Mouse (Mus musculus) lung, embryonic 14.5 days (tissue): ENCODE data around the gene Mgat4d. TPM values are rescaled to one million over a fixed set of nuclear protein-coding genes. Genes with fewer than 3 reads are reported as not detected.
A peak's percentile ranks its signal among the peaks of the same experiment; 100 is the strongest.

Experiments
- ATAC-seq: fragments of 200-750 bp; cut with Nextera tagmentation; 2 replicates; pipeline ENCODE4 v1.8.0; 2017; ENCODE audit warnings: mild to moderate bottlenecking, moderate TSS enrichment, moderate library complexity; ENCODE audit not compliant: insufficient read depth
- DNase-seq: peaks from one replicate; pipeline ENCODE4 v3.0.0-alpha.2; 2015
- H3K27ac ChIP-seq: fragments of 300-500 bp; sonication (generic); 2 replicates; pipeline ENCODE4 v1.5.1; 2014; ENCODE audit warnings: low read depth, mild to moderate bottlenecking, moderate library complexity
- H3K27me3 ChIP-seq: fragments of 300-500 bp; sonication (generic); 2 replicates; pipeline ENCODE4 v1.6.1; 2014; ENCODE audit warnings: low read length, control low read depth; ENCODE audit not compliant: insufficient read depth
- H3K36me3 ChIP-seq: fragments of 300-500 bp; sonication (generic); 2 replicates; pipeline ENCODE4 v1.6.1; 2014; ENCODE audit warnings: control low read depth; ENCODE audit not compliant: insufficient read depth
- H3K4me1 ChIP-seq: fragments of 300-500 bp; sonication (generic); 2 replicates; pipeline ENCODE4 v1.6.1; 2014; ENCODE audit warnings: antibody characterized with exemption, control low read depth; ENCODE audit not compliant: insufficient read depth
- H3K4me2 ChIP-seq: fragments of 300-500 bp; sonication (generic); 2 replicates; pipeline ENCODE4 v1.6.1; 2014; ENCODE audit warnings: mild to moderate bottlenecking
- H3K4me3 ChIP-seq: fragments of 300-500 bp; sonication (generic); 2 replicates; pipeline ENCODE4 v1.5.1; 2014; ENCODE audit warnings: low read depth, low read length
- H3K9ac ChIP-seq: fragments of 300-500 bp; sonication (generic); 2 replicates; pipeline ENCODE4 v1.6.1; 2014
- H3K9me3 ChIP-seq: fragments of 300-500 bp; sonication (generic); 2 replicates; pipeline ENCODE4 v1.6.1; 2016; ENCODE audit warnings: low read depth, low read length, control low read depth
- CTCF ChIP-seq: IDR thresholded peaks from 2 replicates; pipeline ENCODE4 v1.5.1; 2016; ENCODE audit warnings: antibody characterized with exemption, low read depth
- WGBS: fragments of 180-500 bp; shearing (Covaris S2); extraction: QIAGEN DNeasy Blood & Tissue Kit; methylation state at CpG from one replicate; pipeline ENCODE4 v1.1.7; 2014; 5-methylcytosine and 5-hydroxymethylcytosine counted together
- polyA plus RNA-seq: library from polyadenylated mRNA; unstranded; fragments of >200 nt; fragmentation: Nextera tagmentation; extraction: Ambion mirVana; gene quantifications from 2 replicates; pipeline ENCODE4 v1.2.1, GENCODE M21; 2014

Gene Mgat4d
- polyA plus RNA-seq, 1 experiment from 2014 or later: not detected

DNA sequence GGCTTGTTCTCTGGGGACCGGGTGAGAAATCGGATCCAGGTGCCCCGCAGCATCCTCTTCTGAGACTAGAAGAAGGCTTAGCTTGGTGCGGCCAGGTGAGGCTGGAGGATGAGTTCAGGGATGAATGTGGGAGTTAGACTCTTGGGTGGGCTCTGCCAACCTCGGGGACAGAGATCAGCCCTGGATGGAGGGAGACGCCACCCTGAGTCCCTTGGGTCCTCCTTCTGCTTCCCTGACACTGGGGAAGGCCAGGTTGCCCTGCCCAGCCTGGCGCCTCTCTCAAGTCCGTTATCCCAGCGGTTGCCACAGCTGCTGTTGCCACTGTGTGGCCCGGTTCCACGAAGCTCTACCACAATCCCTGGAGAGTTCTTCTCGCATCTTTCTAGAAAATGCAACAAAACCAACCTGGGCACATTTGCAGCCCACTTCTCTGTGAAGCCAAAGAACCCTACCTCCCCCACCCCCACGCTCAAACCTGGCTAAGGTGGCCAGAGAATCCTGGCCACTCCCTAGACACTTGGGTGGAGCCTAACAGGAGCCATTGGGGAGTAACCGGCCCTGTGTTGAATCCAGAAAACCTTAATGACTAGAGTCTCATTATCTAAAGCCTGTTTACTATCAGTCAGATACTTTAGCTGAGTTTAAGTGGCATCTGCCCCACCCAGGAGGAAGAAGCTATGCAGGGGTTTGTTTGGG lies 41.9 kb downstream of the Mgat4d start:
- ATAC-seq: no peak; the same call in 1 of the 2 replicates
- 7% methylated on average over 14 of the region's 14 CpGs for WGBS

DNA sequence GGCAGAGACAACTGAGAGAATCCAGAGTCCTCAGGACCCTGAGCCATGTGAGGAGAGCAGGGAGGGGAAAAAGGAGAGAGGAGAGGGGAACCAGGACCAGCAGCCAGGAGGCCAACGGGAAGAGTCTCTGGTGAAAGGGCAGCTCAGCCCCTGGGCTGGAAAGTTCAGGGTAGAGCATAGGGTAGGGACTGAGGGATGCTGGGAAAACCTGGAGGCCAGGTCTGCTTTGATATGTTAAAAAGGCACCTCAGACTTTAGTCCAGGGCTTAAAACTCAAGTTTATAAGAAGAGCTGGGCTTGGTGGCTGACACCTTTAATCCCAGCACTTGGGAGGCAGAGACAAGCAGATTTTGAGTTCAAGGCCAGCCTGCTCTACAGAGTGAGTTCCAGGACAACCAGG lies 44.2 kb downstream of the Mgat4d start:
- no peak for DNase-seq
- H3K9ac ChIP-seq: no peak overlapping the region
- H3K4me1 ChIP-seq: no peaks in the 10 kb centered on the region
- TF ChIP-seq CTCF: no peak
- no peaks in the 10 kb centered on the region for H3K36me3 ChIP-seq
- H3K9me3 ChIP-seq: no peaks in the 10 kb centered on the region
- no peak overlapping the region for H3K4me2 ChIP-seq
- H3K4me3 ChIP-seq: no peak overlapping the region
- WGBS: 65% methylated on average over 1 of the region's 1 CpGs
- peaks cover 29% of the 10 kb centered on the region for H3K27me3 ChIP-seq
- H3K27ac ChIP-seq: no peak overlapping the region
- no peak for ATAC-seq

More for the DNA sequence above, 41.9 kb downstream of the Mgat4d start:
- DNase-seq: no peak
- no peaks in the 10 kb centered on the region for H3K36me3 ChIP-seq
- peak overlapping the region; percentile 71 for H3K4me2 ChIP-seq
- H3K27me3 ChIP-seq: peaks cover 29% of the 10 kb centered on the region
- no peak overlapping the region for H3K27ac ChIP-seq
- peak overlapping the region; percentile 40 for H3K4me3 ChIP-seq
- H3K4me1 ChIP-seq: no peaks in the 10 kb centered on the region
- H3K9ac ChIP-seq: peak overlapping the region; percentile 29; the same call in 1 of the 2 replicates
- no peaks in the 10 kb centered on the region for H3K9me3 ChIP-seq
- no peak for TF ChIP-seq CTCF

DNA sequence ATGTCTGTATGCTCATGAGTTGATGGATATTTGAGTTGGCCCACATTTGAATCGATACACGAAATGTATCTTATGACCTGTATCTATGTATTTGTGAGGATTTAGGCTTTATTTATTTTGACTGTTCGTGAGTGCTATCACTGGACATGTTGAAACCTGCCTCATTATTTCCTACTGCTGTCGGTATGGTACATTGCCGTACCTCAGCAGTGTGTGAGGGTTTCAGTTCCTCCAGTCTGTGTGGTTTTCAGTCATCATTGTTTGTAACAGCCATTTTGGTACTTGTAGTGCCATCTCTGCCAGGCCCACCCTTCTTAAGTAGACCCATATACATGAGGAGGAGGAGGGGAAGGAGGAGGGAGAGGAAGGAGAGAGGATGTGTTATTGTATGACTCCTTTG lies 46.1 kb downstream of the Mgat4d start:
- H3K4me1 ChIP-seq: no peaks in the 10 kb centered on the region
- TF ChIP-seq CTCF: no peak
- H3K27ac ChIP-seq: no peak overlapping the region
- no peak overlapping the region for H3K4me3 ChIP-seq
- WGBS: 86% methylated on average over 5 of the region's 5 CpGs
- H3K27me3 ChIP-seq: peaks cover 19% of the 10 kb centered on the region
- H3K36me3 ChIP-seq: no peaks in the 10 kb centered on the region
- no peak for ATAC-seq
- H3K4me2 ChIP-seq: no peak overlapping the region
- H3K9ac ChIP-seq: no peak overlapping the region
- no peak for DNase-seq
- no peaks in the 10 kb centered on the region for H3K9me3 ChIP-seq

DNA sequence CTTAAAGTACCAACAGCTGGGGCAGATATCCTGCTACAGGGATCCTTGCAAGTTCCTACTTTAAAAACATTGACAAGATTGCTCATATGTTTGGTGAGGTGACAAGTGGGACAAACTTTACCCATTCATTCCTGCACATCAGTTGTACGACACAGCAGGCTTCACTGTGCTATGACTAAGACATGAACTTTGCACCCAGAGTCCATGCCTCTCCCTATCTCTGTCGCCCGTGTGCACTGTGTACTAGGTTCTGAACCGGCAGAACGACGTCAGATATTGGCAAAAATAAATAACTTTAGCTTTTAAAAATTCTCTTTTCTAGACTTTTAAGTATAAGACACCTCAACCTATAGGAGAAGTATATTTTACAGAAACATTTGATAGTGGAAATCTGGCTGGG lies 48.4 kb downstream of the Mgat4d start:
- Histone ChIP-seq H3K27me3 (no peaks in the 10 kb centered on the region), H3K4me1 (no peaks in the 10 kb centered on the region), H3K4me3 (no peak overlapping the region), H3K36me3 (no peaks in the 10 kb centered on the region), H3K27ac (no peak overlapping the region), H3K9me3 (no peaks in the 10 kb centered on the region), H3K4me2 (no peak overlapping the region), H3K9ac (no peak overlapping the region)
- 77% methylated on average over 6 of the region's 6 CpGs for WGBS
- ATAC-seq: no peak
- no peak for TF ChIP-seq CTCF
- no peak for DNase-seq

DNA sequence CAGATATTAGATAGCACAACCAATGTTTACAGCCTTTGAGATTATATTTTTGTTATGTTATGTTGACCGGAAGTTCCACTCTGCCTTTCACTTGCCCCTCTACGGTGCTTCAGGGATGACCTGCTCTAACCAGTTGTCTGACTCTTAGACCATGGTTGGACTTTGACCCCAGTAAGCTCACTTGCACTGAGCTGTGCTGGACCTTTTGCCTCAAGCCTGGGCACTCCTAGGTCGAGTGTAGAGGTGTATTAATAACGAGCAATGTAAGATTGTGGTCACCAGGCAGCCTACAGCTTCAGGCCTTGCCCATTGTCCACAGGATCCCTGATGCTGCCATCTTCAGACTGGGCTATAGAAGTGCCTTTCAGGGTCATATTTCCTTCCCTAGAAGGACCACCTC lies 49.5 kb downstream of the Mgat4d start:
- H3K27ac ChIP-seq: no peak overlapping the region
- ATAC-seq (no peak), DNase-seq (no peak)
- no peaks in the 10 kb centered on the region for H3K27me3 ChIP-seq
- WGBS: 64% methylated on average over 4 of the region's 4 CpGs
- no peak overlapping the region for H3K9ac ChIP-seq
- H3K4me1 ChIP-seq: no peaks in the 10 kb centered on the region
- H3K9me3 ChIP-seq: no peaks in the 10 kb centered on the region
- no peak for TF ChIP-seq CTCF
- no peak overlapping the region for H3K4me2 ChIP-seq
- H3K4me3 ChIP-seq: no peak overlapping the region
- no peaks in the 10 kb centered on the region for H3K36me3 ChIP-seq

DNA sequence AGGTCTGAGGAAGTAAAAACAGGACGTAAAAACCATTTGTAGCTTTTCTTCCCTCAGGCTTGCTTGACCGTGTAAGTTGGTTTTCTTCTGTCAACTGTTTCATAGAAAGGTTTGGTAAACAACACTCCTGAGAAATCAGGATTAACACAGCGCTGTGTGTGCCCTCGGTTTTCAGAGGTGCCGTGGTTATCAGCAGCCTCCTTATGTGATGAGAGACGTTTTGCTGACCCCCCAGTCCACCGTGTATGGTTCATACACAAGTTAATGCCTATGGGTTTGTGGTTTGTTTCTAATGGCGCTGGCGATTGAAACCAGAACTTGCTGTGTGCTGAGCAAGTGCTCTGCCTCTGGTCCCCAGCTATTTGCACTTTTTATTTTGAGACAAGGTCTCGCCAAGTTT lies 57.3 kb downstream of the Mgat4d start:
- 46% methylated on average over 10 of the region's 10 CpGs for WGBS
- H3K27ac ChIP-seq: no peak overlapping the region
- no peaks in the 10 kb centered on the region for H3K4me1 ChIP-seq
- H3K4me2 ChIP-seq: no peak overlapping the region
- DNase-seq (no peak), ATAC-seq (no peak)
- H3K27me3 ChIP-seq: no peaks in the 10 kb centered on the region
- H3K9ac ChIP-seq: no peak overlapping the region
- H3K9me3 ChIP-seq: no peaks in the 10 kb centered on the region
- no peak overlapping the region for H3K4me3 ChIP-seq
- TF ChIP-seq CTCF: no peak
- H3K36me3 ChIP-seq: no peaks in the 10 kb centered on the region

DNA sequence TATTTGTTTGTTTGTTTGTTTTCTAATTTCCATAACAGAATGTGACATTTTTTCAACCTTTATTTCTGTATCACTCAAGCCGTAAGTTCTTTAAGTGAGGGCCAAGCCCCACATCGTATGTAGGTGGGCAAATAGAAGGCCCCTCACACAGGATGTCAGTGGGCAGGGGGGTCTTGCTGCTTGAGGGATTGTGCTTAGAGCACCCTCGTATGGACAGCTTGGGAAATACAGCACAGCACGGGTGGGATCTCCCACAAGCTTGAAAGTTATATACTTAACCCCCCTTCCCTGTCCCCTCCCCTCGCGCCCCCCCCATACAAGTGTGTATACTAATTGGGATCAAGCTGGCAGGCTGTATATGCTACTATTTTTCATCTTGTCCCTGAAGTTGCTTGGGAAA lies 58.6 kb downstream of the Mgat4d start:
- ATAC-seq (no peak), DNase-seq (peak; percentile 14)
- Histone ChIP-seq H3K4me2 (no peak overlapping the region), H3K27ac (no peak overlapping the region), H3K9ac (no peak overlapping the region), H3K9me3 (no peaks in the 10 kb centered on the region), H3K4me1 (no peaks in the 10 kb centered on the region), H3K4me3 (no peak overlapping the region), H3K27me3 (no peaks in the 10 kb centered on the region), H3K36me3 (no peaks in the 10 kb centered on the region)
- TF ChIP-seq CTCF: peak; percentile 34; the same call in 1 of the 2 replicates
- WGBS: 33% methylated on average over 6 of the region's 6 CpGs
